Mouse (Mus musculus): ENCODE results near the gene Ppp6r1. TPM values are rescaled to one million over a fixed set of nuclear protein-coding genes. Genes with fewer than 3 reads are reported as not detected.

The Ppp6r1 gene
- total RNA-seq (2021) = 10 to 100 TPM; 53.0 to 58.1 TPM
- long read RNA-seq, experiment 1, transcript Ppp6r1-201 (24 exons, 3,862 nt) = major isoform, 65 of 98 reads
- long read RNA-seq, experiment 1, partial matches to known transcripts = 8 of 98 reads
- long read RNA-seq, experiment 1, other reads (novel, unspliced or antisense) = 25 of 98 reads
- long read RNA-seq, experiment 2, transcript Ppp6r1-201 (24 exons, 3,862 nt) = major isoform, 50 of 75 reads
- long read RNA-seq, experiment 2, partial matches to known transcripts = 8 of 75 reads
- long read RNA-seq, experiment 2, other reads (novel, unspliced or antisense) = 17 of 75 reads

- peak; percentile 94 for DNase-seq
Measured at GRCm38 (mm10) chr7:4658912-4659551, at the start of gene Ppp6r1. Ppp6r1 (minus strand) TSS chr7:4659019.

GRCm38 (mm10) chr7:4705098-4705497 is 46.3 kb upstream of the Ppp6r1 start:
- peak; percentile 57 for DNase-seq

- no peak for DNase-seq
Measured at GRCm38 (mm10) chr7:4703195-4703594, 44.4 kb upstream of the Ppp6r1 start.

- no peak for DNase-seq
Measured at GRCm38 (mm10) chr7:4702334-4702733, 43.5 kb upstream of the Ppp6r1 start.

GRCm38 (mm10) chr7:4693004-4693403 is 34.2 kb upstream of the Ppp6r1 start:
- no peak for DNase-seq

- DNase-seq = no peak
Measured at GRCm38 (mm10) chr7:4690951-4691653, 32.3 kb upstream of the Ppp6r1 start.

- DNase-seq = peak; percentile 70
Measured at GRCm38 (mm10) chr7:4690387-4690786, 31.6 kb upstream of the Ppp6r1 start, which contains the start of gene Brsk1. Brsk1 (plus strand) TSS chr7:4690604.

- peak; percentile 88 for DNase-seq
Measured at GRCm38 (mm10) chr7:4684632-4685417, 26.0 kb upstream of the Ppp6r1 start, which contains the start of gene Hspbp1. Hspbp1 (minus strand) TSS chr7:4685068.

GRCm38 (mm10) chr7:4684203-4684602 is 25.4 kb upstream of the Ppp6r1 start:
- no peak for DNase-seq

GRCm38 (mm10) chr7:4683307-4683706 is 24.5 kb upstream of the Ppp6r1 start:
- DNase-seq = no peak

- DNase-seq = no peak
Measured at GRCm38 (mm10) chr7:4675200-4675599, 16.4 kb upstream of the Ppp6r1 start.

- no peak for DNase-seq
Measured at GRCm38 (mm10) chr7:4674114-4674731, 15.4 kb upstream of the Ppp6r1 start.

GRCm38 (mm10) chr7:4671956-4672355 is 13.1 kb upstream of the Ppp6r1 start:
- no peak for DNase-seq

- DNase-seq = no peak
Measured at GRCm38 (mm10) chr7:4670655-4671255, 11.9 kb upstream of the Ppp6r1 start.

GRCm38 (mm10) chr7:4669156-4669555 is 10.3 kb upstream of the Ppp6r1 start:
- no peak for DNase-seq

- no peak for DNase-seq
Measured at GRCm38 (mm10) chr7:4668506-4668905, 9.7 kb upstream of the Ppp6r1 start.

- DNase-seq = no peak
Measured at GRCm38 (mm10) chr7:4666871-4667270, 8.1 kb upstream of the Ppp6r1 start.

GRCm38 (mm10) chr7:4663742-4664141 is 4.9 kb upstream of the Ppp6r1 start:
- no peak for DNase-seq

- DNase-seq = no peak
Measured at GRCm38 (mm10) chr7:4663179-4663578, 4.4 kb upstream of the Ppp6r1 start.

- DNase-seq = no peak
Measured at GRCm38 (mm10) chr7:4659911-4660443, 1.2 kb upstream of the Ppp6r1 start.
